Mouse (Mus musculus): ENCODE data around the gene Actg2. TPM values are rescaled to one million over a fixed set of nuclear protein-coding genes. Genes with fewer than 3 reads are reported as not detected.

The Actg2 gene
- total and polyA plus RNA-seq, 3 experiments: 0.93 to 23.8 (median 2.3) TPM

DNA sequence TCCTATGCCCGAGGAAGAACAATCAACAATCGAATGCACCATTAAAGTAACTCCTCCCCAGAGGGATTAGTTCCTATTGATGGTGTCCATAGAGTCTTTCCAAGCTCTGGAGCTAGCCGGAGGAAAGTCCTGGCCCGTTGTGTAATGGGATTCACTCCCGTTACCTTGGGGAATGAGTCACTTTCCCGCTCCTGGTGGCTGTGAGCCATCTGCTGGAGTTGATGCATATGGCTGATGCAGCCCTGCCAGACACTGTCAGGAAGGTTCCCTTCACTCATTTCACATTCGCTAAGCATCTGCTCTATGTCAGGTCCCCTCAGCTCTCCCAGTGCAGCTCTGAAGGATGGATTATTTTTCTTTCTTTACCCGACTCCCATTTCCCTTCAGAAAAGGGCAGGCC, 26.6 kb downstream of the Actg2 start:
- Histone ChIP-seq H3K27ac (no peak overlapping the region), H3K4me3 (no peak overlapping the region), H3K4me1 (ENCODE audit: control insufficient read depth, insufficient read depth, low read length) (peaks cover 5% of the 10 kb centered on the region), H3K36me3 (ENCODE audit: control insufficient read depth, insufficient read depth, low read length) (no peaks in the 10 kb centered on the region), H3K27me3 (ENCODE audit: control insufficient read depth, insufficient read depth, low read length) (no peaks in the 10 kb centered on the region), H3K79me2 (replicated peaks; ENCODE audit: control insufficient read depth, insufficient read depth, low read length) (no peaks in the 10 kb centered on the region), H3K9ac (ENCODE audit: low read depth, low read length) (no peak overlapping the region)
- no peak for DNase-seq
- WGBS: 20% methylated on average over 8 of the region's 8 CpGs
- TF ChIP-seq CTCF (IDR thresholded peaks at IDR 0.05): 0 out of 2 replicates have a peak, but pooled peaks have one; percentile 16
- TF ChIP-seq POLR2A (IDR thresholded peaks at IDR 0.05; ENCODE audit: insufficient read depth, low read depth, low read length): no peak
- TF ChIP-seq EP300 (IDR thresholded peaks at IDR 0.05; ENCODE audit: insufficient read depth, low read depth, low read length): no peak
- intact Hi-C loops (cut with DNase I): no loop called here

DNA sequence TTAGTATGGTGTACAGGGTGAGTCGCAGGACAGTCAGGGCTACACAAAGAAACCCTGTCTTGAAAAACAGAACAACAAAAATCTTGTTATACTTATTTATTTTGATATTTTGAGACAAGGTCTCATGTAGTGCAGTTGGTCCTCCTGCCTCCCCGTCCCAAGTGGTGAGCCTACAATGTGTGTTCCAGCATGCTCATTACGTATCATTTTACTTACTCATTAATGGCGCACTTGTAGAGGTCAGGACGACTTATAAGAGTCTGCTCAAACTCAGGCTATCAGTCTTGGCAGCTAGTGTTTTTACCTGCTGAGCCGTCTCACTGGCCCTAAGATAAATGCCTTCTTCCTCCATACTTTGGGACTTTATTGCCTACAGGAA, 28.9 kb downstream of the Actg2 start:
- H3K4me3 ChIP-seq: peak overlapping the region; percentile 76
- no peaks in the 10 kb centered on the region for H3K79me2 ChIP-seq (replicated peaks; ENCODE audit: control insufficient read depth, insufficient read depth, low read length)
- TF ChIP-seq POLR2A (IDR thresholded peaks at IDR 0.05; ENCODE audit: insufficient read depth, low read depth, low read length) (no peak), EP300 (IDR thresholded peaks at IDR 0.05; ENCODE audit: insufficient read depth, low read depth, low read length) (no peak), CTCF (IDR thresholded peaks at IDR 0.05) (no peak)
- DNase-seq: no peak
- no peak overlapping the region for H3K9ac ChIP-seq (ENCODE audit: low read depth, low read length)
- H3K4me1 ChIP-seq (ENCODE audit: control insufficient read depth, insufficient read depth, low read length): peaks cover 13% of the 10 kb centered on the region
- H3K27me3 ChIP-seq (ENCODE audit: control insufficient read depth, insufficient read depth, low read length): no peaks in the 10 kb centered on the region
- peak overlapping the region; percentile 97 for H3K27ac ChIP-seq
- intact Hi-C loops (cut with DNase I): loop anchor here (2.0 kb wide), 2 partner anchors 66 to 158 kb away; partner anchors contain the start of gene Bola3
- WGBS: 22% methylated on average over 6 of the region's 6 CpGs
- no peaks in the 10 kb centered on the region for H3K36me3 ChIP-seq (ENCODE audit: control insufficient read depth, insufficient read depth, low read length)

DNA sequence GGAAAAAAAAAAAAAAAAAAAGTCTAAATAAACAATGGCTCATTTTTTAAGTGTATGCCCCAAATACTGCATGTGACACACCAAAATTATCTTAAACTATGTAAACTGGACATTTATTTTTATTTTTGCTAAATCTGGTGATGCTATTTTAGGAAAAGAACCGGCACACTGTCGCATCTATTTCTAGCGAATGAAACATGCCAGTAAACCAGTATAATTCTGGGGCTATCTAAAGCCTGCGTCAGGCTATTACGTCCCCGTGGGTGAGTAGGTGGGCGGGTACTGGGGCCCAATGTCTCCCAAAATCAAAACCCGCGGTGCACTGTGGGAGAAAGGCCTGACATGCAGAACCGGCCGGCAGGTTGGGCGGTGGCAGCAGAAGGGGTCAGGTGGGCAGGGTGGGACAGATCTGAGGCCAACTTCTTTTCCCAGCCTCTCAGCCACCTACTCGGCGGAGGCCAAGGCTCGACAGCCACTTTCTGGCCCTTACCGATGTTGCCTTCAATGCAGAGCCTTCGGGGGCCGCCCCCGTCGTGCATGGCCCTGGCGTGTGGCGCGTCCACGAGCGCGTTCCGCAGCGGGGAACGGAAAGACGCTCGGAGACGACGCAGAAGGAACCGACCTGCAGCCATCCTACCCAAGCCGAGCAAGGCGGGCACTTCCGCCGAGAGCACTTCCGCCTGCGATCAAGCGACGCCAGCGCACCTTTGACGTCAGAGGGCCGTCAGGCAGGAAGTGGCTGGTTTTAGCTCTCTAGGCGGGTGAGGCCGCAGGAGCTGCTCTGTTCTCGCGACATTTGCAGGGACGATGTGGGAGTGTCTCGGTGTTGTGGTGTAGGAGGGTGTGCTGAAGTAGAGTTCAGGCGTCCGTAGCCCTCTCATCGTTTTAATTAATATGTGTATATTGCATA, 29.6 kb downstream of the Actg2 start, which contains the start of gene Dguok:
TSS of gene Dguok (minus strand) at position 712 of the 910 bp plus-strand sequence.
- intact Hi-C loops (cut with DNase I): loop anchor here (1.0 to 2.0 kb wide), 3 partner anchors 50 to 158 kb away; partner anchors contain the start of gene Bola3
- Histone ChIP-seq H3K9ac (ENCODE audit: low read depth, low read length) (peak within 1 kb of the TSS; percentile 93), H3K79me2 (replicated peaks; ENCODE audit: control insufficient read depth, insufficient read depth, low read length) (no peaks in the 10 kb centered on the region), H3K4me3 (peak within 1 kb of the TSS; percentile 76), H3K27ac (peak within 1 kb of the TSS; percentile 97), H3K4me1 (ENCODE audit: control insufficient read depth, insufficient read depth, low read length) (peaks cover 16% of the 10 kb centered on the region), H3K36me3 (ENCODE audit: control insufficient read depth, insufficient read depth, low read length) (no peaks in the 10 kb centered on the region), H3K27me3 (ENCODE audit: control insufficient read depth, insufficient read depth, low read length) (no peaks in the 10 kb centered on the region)
- peak; percentile 96 to 98 for DNase-seq
- WGBS: under 1% methylated on average over 54 of the region's 54 CpGs
- TF ChIP-seq CTCF (IDR thresholded peaks at IDR 0.05): peak; percentile 20; the same call in 1 of the 2 replicates
- peak; percentile 94 for TF ChIP-seq EP300 (IDR thresholded peaks at IDR 0.05; ENCODE audit: insufficient read depth, low read depth, low read length)
- TF ChIP-seq POLR2A (IDR thresholded peaks at IDR 0.05; ENCODE audit: insufficient read depth, low read depth, low read length): peak; percentile 94

DNA sequence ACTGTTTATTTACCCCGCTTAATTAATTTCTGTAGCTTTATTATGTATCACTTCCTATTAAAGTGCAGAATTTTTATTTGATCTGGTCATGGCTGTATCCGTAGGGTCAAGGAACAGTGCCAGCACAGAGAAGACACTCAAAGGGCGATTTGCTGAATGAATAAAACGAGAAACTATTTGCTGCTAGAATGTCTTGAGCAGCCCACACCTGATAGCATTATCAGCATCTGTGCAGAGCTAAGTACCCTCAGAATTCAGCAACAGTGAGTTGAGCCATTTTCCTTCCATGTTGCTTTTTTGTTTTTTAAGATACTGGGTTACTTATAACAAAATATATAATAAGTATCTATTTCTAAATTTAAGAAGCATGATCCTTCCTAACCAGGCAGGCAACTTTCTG, 30.5 kb downstream of the Actg2 start:
- no peak overlapping the region for H3K9ac ChIP-seq (ENCODE audit: low read depth, low read length)
- TF ChIP-seq CTCF (IDR thresholded peaks at IDR 0.05): no peak
- no peak for TF ChIP-seq EP300 (IDR thresholded peaks at IDR 0.05; ENCODE audit: insufficient read depth, low read depth, low read length)
- no peak for TF ChIP-seq POLR2A (IDR thresholded peaks at IDR 0.05; ENCODE audit: insufficient read depth, low read depth, low read length)
- no peak overlapping the region for H3K4me3 ChIP-seq
- intact Hi-C loops (cut with DNase I): no loop called here
- no peaks in the 10 kb centered on the region for H3K27me3 ChIP-seq (ENCODE audit: control insufficient read depth, insufficient read depth, low read length)
- H3K4me1 ChIP-seq (ENCODE audit: control insufficient read depth, insufficient read depth, low read length): peaks cover 16% of the 10 kb centered on the region
- no peak for DNase-seq
- H3K27ac ChIP-seq: peak overlapping the region; percentile 97
- 84% methylated on average over 4 of the region's 4 CpGs for WGBS
- no peaks in the 10 kb centered on the region for H3K79me2 ChIP-seq (replicated peaks; ENCODE audit: control insufficient read depth, insufficient read depth, low read length)
- no peaks in the 10 kb centered on the region for H3K36me3 ChIP-seq (ENCODE audit: control insufficient read depth, insufficient read depth, low read length)

DNA sequence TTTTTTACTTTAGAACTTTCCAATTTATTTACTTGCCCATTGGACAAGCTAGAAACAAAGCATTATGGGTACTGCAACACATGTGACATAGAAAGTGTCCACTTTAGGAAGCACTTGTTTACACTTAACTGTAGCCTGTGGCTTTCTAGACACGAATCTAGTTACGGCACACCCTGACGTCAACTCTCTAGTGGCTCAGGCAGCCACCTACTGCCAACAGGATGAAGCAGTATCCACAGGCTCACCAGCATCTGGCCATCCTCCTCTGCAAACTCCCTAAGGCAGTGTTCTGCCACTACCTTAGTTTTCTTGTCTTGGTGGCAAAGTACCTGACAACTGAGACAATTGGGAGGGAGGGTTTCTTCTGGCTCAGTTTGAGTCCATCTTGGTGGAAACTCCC, 32.7 kb downstream of the Actg2 start:
- intact Hi-C loops (cut with DNase I): no loop called here
- no peak overlapping the region for H3K9ac ChIP-seq (ENCODE audit: low read depth, low read length)
- no peak overlapping the region; the same call in 1 of the 2 replicates for H3K27ac ChIP-seq
- H3K79me2 ChIP-seq (replicated peaks; ENCODE audit: control insufficient read depth, insufficient read depth, low read length): no peaks in the 10 kb centered on the region
- H3K27me3 ChIP-seq (ENCODE audit: control insufficient read depth, insufficient read depth, low read length): no peaks in the 10 kb centered on the region
- no peak overlapping the region for H3K4me3 ChIP-seq
- H3K36me3 ChIP-seq (ENCODE audit: control insufficient read depth, insufficient read depth, low read length): no peaks in the 10 kb centered on the region
- peaks cover 16% of the 10 kb centered on the region for H3K4me1 ChIP-seq (ENCODE audit: control insufficient read depth, insufficient read depth, low read length)
- no peak for DNase-seq
- TF ChIP-seq CTCF (IDR thresholded peaks at IDR 0.05) (no peak), POLR2A (IDR thresholded peaks at IDR 0.05; ENCODE audit: insufficient read depth, low read depth, low read length) (no peak), EP300 (IDR thresholded peaks at IDR 0.05; ENCODE audit: insufficient read depth, low read depth, low read length) (no peak)
- 45% methylated on average over 3 of the region's 3 CpGs for WGBS

DNA sequence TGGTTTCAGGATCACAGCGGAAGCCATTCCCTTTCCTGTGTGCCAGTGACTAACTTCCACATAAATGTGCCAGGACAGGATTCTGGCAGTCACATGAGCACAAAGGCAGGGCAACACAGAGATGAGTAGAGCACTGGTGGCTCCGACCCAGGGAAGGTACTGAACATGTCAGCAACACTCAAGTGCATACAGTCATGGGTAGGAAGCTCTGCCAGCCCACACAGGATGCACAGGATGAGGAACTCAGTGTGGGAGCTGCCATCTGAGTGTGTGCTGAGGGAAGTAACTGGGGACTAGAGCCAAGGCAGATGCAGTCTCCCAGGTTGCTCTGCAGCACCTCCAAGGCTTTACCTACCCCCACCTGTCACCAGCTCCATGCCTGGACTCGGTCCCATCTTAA, 33.4 kb downstream of the Actg2 start:
- peak in 1 of 2 experiments; percentile 53 for DNase-seq
- H3K36me3 ChIP-seq (ENCODE audit: control insufficient read depth, insufficient read depth, low read length): no peaks in the 10 kb centered on the region
- no peak overlapping the region for H3K9ac ChIP-seq (ENCODE audit: low read depth, low read length)
- H3K27ac ChIP-seq: peak overlapping the region; percentile 48
- H3K4me3 ChIP-seq: no peak overlapping the region
- 39% methylated on average over 3 of the region's 3 CpGs for WGBS
- H3K79me2 ChIP-seq (replicated peaks; ENCODE audit: control insufficient read depth, insufficient read depth, low read length): no peaks in the 10 kb centered on the region
- peaks cover 16% of the 10 kb centered on the region for H3K4me1 ChIP-seq (ENCODE audit: control insufficient read depth, insufficient read depth, low read length)
- intact Hi-C loops (cut with DNase I): no loop called here
- TF ChIP-seq POLR2A (IDR thresholded peaks at IDR 0.05; ENCODE audit: insufficient read depth, low read depth, low read length): no peak
- TF ChIP-seq CTCF (IDR thresholded peaks at IDR 0.05): no peak
- TF ChIP-seq EP300 (IDR thresholded peaks at IDR 0.05; ENCODE audit: insufficient read depth, low read depth, low read length): no peak
- no peaks in the 10 kb centered on the region for H3K27me3 ChIP-seq (ENCODE audit: control insufficient read depth, insufficient read depth, low read length)

All from heart, adult 2 months (tissue).